Mouse (Mus musculus): ENCODE data around the gene Pdcd6ip.

- TF ChIP-seq CTCF (IDR thresholded peaks at IDR 0.05; ENCODE audit: insufficient read depth, low read length) (no peak), POLR2A (IDR thresholded peaks at IDR 0.05; ENCODE audit: borderline replicate concordance, extremely low read depth, low read depth, low read length) (no peak)
These were observed 35.2 kb upstream of the Pdcd6ip start for GRCm38 (mm10) chr9:113743291-113743690.
